Mouse (Mus musculus) heart, embryonic 14.5 days (tissue): ENCODE data around the gene Rab7b. TPM values are rescaled to one million over a fixed set of nuclear protein-coding genes. Genes with fewer than 3 reads are reported as not detected.

Experiments used
- ATAC-seq: fragments of 200-750 bp; cut with Nextera tagmentation; 2 replicates; pipeline ENCODE4 v1.8.0; 2017; ENCODE audit warnings: low read depth, moderate TSS enrichment; ENCODE audit not compliant: insufficient number of reproducible peaks, insufficient read depth, low FRiP score
- H3K27ac ChIP-seq, 2 experiments: fragments of 200-500 bp in 1 of 2; fragments of 300-500 bp in 1 of 2; sonication (generic) in 1 of 2; replicated peaks in 1 of 2; 2 replicates each; pipeline ENCODE4 v1.5.1; 2012 to 2014; ENCODE audit warnings: low read depth in 2 of 2, low read length in 2 of 2, control low read depth in 1 of 2, mild to moderate bottlenecking in 1 of 2, mixed read lengths in 1 of 2; ENCODE audit not compliant: control insufficient read depth in 1 of 2, insufficient read depth in 1 of 2
- H3K27me3 ChIP-seq: fragments of 300-500 bp; sonication (generic); 2 replicates; pipeline ENCODE4 v1.6.1; 2014; ENCODE audit warnings: mild to moderate bottlenecking, low read length, control low read depth; ENCODE audit not compliant: control insufficient read depth, insufficient read depth
- H3K36me3 ChIP-seq: fragments of 300-500 bp; sonication (generic); 2 replicates; pipeline ENCODE4 v1.6.1; 2014; ENCODE audit warnings: mild to moderate bottlenecking, control low read depth, low read length, mixed read lengths; ENCODE audit not compliant: control insufficient read depth, insufficient read depth
- H3K4me1 ChIP-seq, 2 experiments: fragments of 200-500 bp in 1 of 2; fragments of 300-500 bp in 1 of 2; sonication (generic) in 1 of 2; 2 replicates each; pipeline ENCODE4 v1.6.1; 2012 to 2014; ENCODE audit warnings: low read length in 2 of 2, control low read depth in 1 of 2, mixed read lengths in 1 of 2; ENCODE audit not compliant: control insufficient read depth in 2 of 2, insufficient read depth in 2 of 2
- H3K4me2 ChIP-seq: fragments of 300-500 bp; sonication (generic); 2 replicates; pipeline ENCODE4 v1.6.1; 2014; ENCODE audit warnings: mild to moderate bottlenecking, low read length
- H3K4me3 ChIP-seq, 2 experiments: fragments of 200-500 bp in 1 of 2; fragments of 300-500 bp in 1 of 2; sonication (generic) in 1 of 2; 2 replicates each; pipeline ENCODE4 v1.5.1; 2012 to 2014; ENCODE audit warnings: low read length in 2 of 2, mild to moderate bottlenecking in 2 of 2, control low read depth in 1 of 2, low read depth in 1 of 2, moderate library complexity in 1 of 2; ENCODE audit not compliant: control insufficient read depth in 1 of 2, insufficient read depth in 1 of 2
- H3K9ac ChIP-seq: fragments of 300-500 bp; sonication (generic); 2 replicates; pipeline ENCODE4 v1.6.1; 2014; ENCODE audit warnings: mild to moderate bottlenecking, low read length
- H3K9me3 ChIP-seq: fragments of 300-500 bp; sonication (generic); 2 replicates; pipeline ENCODE4 v1.6.1; 2016; ENCODE audit warnings: low read length, control low read depth; ENCODE audit not compliant: control insufficient read depth
- WGBS: fragments of 180-500 bp; shearing (Covaris S2); extraction: QIAGEN DNeasy Blood & Tissue Kit; methylation state at CpG from one replicate; pipeline ENCODE4 v1.1.7; 2014; 5-methylcytosine and 5-hydroxymethylcytosine counted together
- polyA plus RNA-seq: library from polyadenylated mRNA; unstranded; fragments of >200 nt; fragmentation: Nextera tagmentation; extraction: Ambion mirVana; gene quantifications from 2 replicates; pipeline ENCODE4 v1.2.1, GENCODE M21; 2014

Gene Rab7b
- polyA plus RNA-seq, 1 experiment from 2014 or later: 2.0 TPM

- H3K4me2 ChIP-seq: no peak overlapping the region
- H3K4me3 ChIP-seq: no peak overlapping the region
- no peaks in the 10 kb centered on the region for H3K27me3 ChIP-seq
- no peak overlapping the region for H3K9ac ChIP-seq
- ATAC-seq: no peak
- 73% methylated on average over 13 of the region's 13 CpGs for WGBS
- no peak overlapping the region for H3K27ac ChIP-seq
- H3K9me3 ChIP-seq: no peaks in the 10 kb centered on the region
- peaks cover 0 to 16% of the 10 kb centered on the region in 2 experiments; a peak in 2 of 4 replicates for H3K4me1 ChIP-seq
- H3K36me3 ChIP-seq: no peaks in the 10 kb centered on the region
These were observed 72.8 kb downstream of the Rab7b start for GRCm38 (mm10) chr1:131761079-131761831.

- Histone ChIP-seq H3K4me2 (no peak overlapping the region), H3K27me3 (no peaks in the 10 kb centered on the region), H3K36me3 (no peaks in the 10 kb centered on the region), H3K27ac (no peak overlapping the region), H3K4me1 (peaks cover 0 to 16% of the 10 kb centered on the region in 2 experiments; a peak in 2 of 4 replicates), H3K9me3 (no peaks in the 10 kb centered on the region), H3K9ac (no peak overlapping the region), H3K4me3 (no peak overlapping the region)
- no peak for ATAC-seq
- WGBS: 40% methylated on average over 9 of the region's 9 CpGs
These were observed 75.2 kb downstream of the Rab7b start for GRCm38 (mm10) chr1:131763683-131764082.

- Histone ChIP-seq H3K4me2 (no peak overlapping the region), H3K9me3 (no peaks in the 10 kb centered on the region), H3K9ac (no peak overlapping the region), H3K27me3 (no peaks in the 10 kb centered on the region), H3K36me3 (no peaks in the 10 kb centered on the region), H3K27ac (no peak overlapping the region), H3K4me1 (peaks cover 0 to 14% of the 10 kb centered on the region in 2 experiments; a peak in 2 of 4 replicates), H3K4me3 (no peak overlapping the region)
- WGBS: 50% methylated on average over 8 of the region's 8 CpGs
- no peak for ATAC-seq
These were observed 76.3 kb downstream of the Rab7b start for GRCm38 (mm10) chr1:131764581-131765338.

Other genes with a start within 250 kb of the Rab7b start
- gene Srgap2, start 161.3 kb upstream of the Rab7b start, polyA plus RNA-seq: 14.9 and 15.7 TPM in 2 replicates
- gene Fam72a, start 160.8 kb upstream of the Rab7b start, polyA plus RNA-seq: 2.0 and 2.2 TPM in 2 replicates
- gene Avpr1b, start 89.5 kb upstream of the Rab7b start, polyA plus RNA-seq: not detected in 2 replicates
- gene Ctse, start 50.4 kb upstream of the Rab7b start, polyA plus RNA-seq: 0.15 TPM in 1 of 2 replicates, not detected in the other
- gene Slc26a9, start 55.3 kb downstream of the Rab7b start, polyA plus RNA-seq: 0.07 and 0.23 TPM in 2 replicates
- 2.1 and 2.2 TPM in 2 replicates for gene Pm20d1, start 108.7 kb downstream of the Rab7b start, polyA plus RNA-seq
- gene Slc41a1, start 138.8 kb downstream of the Rab7b start, polyA plus RNA-seq: 7.4 and 8.2 TPM in 2 replicates
- 17.8 and 17.9 TPM in 2 replicates for gene Rab29, start 178.5 kb downstream of the Rab7b start, polyA plus RNA-seq
- gene Nucks1, start 221.8 kb downstream of the Rab7b start, polyA plus RNA-seq: 27.4 and 32.4 TPM in 2 replicates